Mouse (Mus musculus): ENCODE results near the gene Pax6.

- TF ChIP-seq CTCF (IDR thresholded peaks at IDR 0.05; ENCODE audit: low read depth, low read length) (no peak), GATA1 (IDR thresholded peaks at IDR 0.05; ENCODE audit: borderline replicate concordance, low read length) (no peak), TAL1 (conservative IDR thresholded peaks at IDR 0.05; ENCODE audit: low read depth, low read length) (no peak), POLR2AphosphoS5 (IDR thresholded peaks at IDR 0.05; ENCODE audit: insufficient replicate concordance, low read depth, low read length) (no peak)
Measured at GRCm38 (mm10) chr2:105666331-105666730, 2.4 kb upstream of the Pax6 start.

All from G1E (cell line).